ENCODE assay signal across 10 mouse cellular contexts in genomic region chrX:152352553-152353153, GRCm38 (mm10). TPM values are rescaled to one million over a fixed set of nuclear protein-coding genes. Genes with fewer than 3 reads are reported as not detected.
DNase-seq lines count a peak whose midpoint lies in the region; ATAC-seq and TF ChIP-seq lines count a peak whose summit lies in the region.
"Had no signal": no experiment of that assay in that cellular context is flagged by ENCODE, and none has a peak within 500 bp of the region (broad histone marks: within the 10 kb centered on the region; RNA-seq: fewer than 3 reads in every experiment).

No protein-coding gene starts in this region.

- TF ChIP-seq POLR2A in small intestine, adult 2 months (IDR thresholded peaks at IDR 0.05; ENCODE audit: low read depth, low read length): no peak

- peak; percentile 98 for ATAC-seq in granulocyte monocyte progenitor cell, adult 5-6 weeks (replicated peaks; ENCODE audit: poor library complexity, severe bottlenecking)

- no peak overlapping the region for H3K27ac ChIP-seq in layer of hippocampus, adult 2 months
- no peak overlapping the region for H3K27ac ChIP-seq in small intestine, adult 2 months (ENCODE audit: insufficient read depth, low read depth, low read length)
- H3K27ac ChIP-seq: embryonic facial prominence, embryonic 13.5 days had no signal

- no peaks in the 10 kb centered on the region for H3K36me3 ChIP-seq in small intestine, adult 2 months (ENCODE audit: control insufficient read depth, insufficient read depth, low read length)
- H3K36me3 ChIP-seq: embryonic facial prominence, embryonic 13.5 days had no signal

- peak; percentile 67 for TF ChIP-seq CTCF in layer of hippocampus, adult 2 months (conservative IDR thresholded peaks at IDR 0.05)
- 0 out of 2 replicates have a peak, but pooled peaks have one; percentile 12 for TF ChIP-seq CTCF in small intestine, adult 2 months (IDR thresholded peaks at IDR 0.05; ENCODE audit: extremely low read depth, insufficient read length, insufficient replicate concordance, low read depth, low read length)

- DNase-seq in layer of hippocampus, adult 2 months (ENCODE audit: low spot score in 2 of 2): peak in 1 of 2 experiments; percentile 40
- no peak for DNase-seq in layer of hippocampus, adult 9-11 months
- DNase-seq in c-Kit-negative CD71-positive TER-119-positive erythroid progenitor cells, embryonic 14.5 days (ENCODE audit: low read depth, low spot score): peak; percentile 47
- peak; percentile 52 for DNase-seq in kidney, adult 9 months
- peak; percentile 67 for DNase-seq in lung, postnatal 36 days
- DNase-seq in yolk sac, embryonic 10.5 days (ENCODE audit: low spot score): no peak

- WGBS in small intestine, adult 2 months: 16% methylated on average over 5 of the region's 5 CpGs

- H3K4me3 ChIP-seq in layer of hippocampus, adult 2 months: no peak overlapping the region
- H3K4me3 ChIP-seq in small intestine, adult 2 months (ENCODE audit: low read depth, low read length): no peak overlapping the region
- H3K4me3 ChIP-seq: embryonic facial prominence, embryonic 13.5 days; myocyte had no signal

- no peaks in the 10 kb centered on the region for H3K27me3 ChIP-seq in small intestine, adult 2 months (ENCODE audit: control insufficient read depth, insufficient read depth, low read length)

- H3K4me1 ChIP-seq in small intestine, adult 2 months (ENCODE audit: control insufficient read depth, insufficient read depth, insufficient read length, low read length): no peaks in the 10 kb centered on the region
- H3K4me1 ChIP-seq: embryonic facial prominence, embryonic 13.5 days had no signal

RNA-seq across cellular contexts. Expression of gene Tspyl2, which starts 10.4 kb away (rescaled TPM):
- 100 to 1,000 TPM; 115 to 123 TPM for total RNA-seq in layer of hippocampus, adult 2 months (2021)
- 10.9 and 11.2 TPM in 2 replicates for total RNA-seq in granulocyte monocyte progenitor cell, adult 5-6 weeks (2014; fragmentation: Nextera tagmentation)
- 19.4 and 21.4 TPM in 2 replicates for total RNA-seq in granulocyte monocyte progenitor cell, adult 5-6 weeks (2017)
- polyA plus RNA-seq in small intestine, adult 2 months (2012; rRNA removed): 3.2 and 8.2 TPM in 2 replicates

RNA-seq across cellular contexts. Expression of gene Gpr173, which starts 15.9 kb away (rescaled TPM):
- 10 to 100 TPM; 14.7 to 14.8 TPM for total RNA-seq in layer of hippocampus, adult 2 months (2021)
- total RNA-seq in granulocyte monocyte progenitor cell, adult 5-6 weeks (2014; fragmentation: Nextera tagmentation): not detected in 2 replicates
- total RNA-seq in granulocyte monocyte progenitor cell, adult 5-6 weeks (2017): not detected in 2 replicates
- polyA plus RNA-seq in small intestine, adult 2 months (2012; rRNA removed): 0.23 and 0.47 TPM in 2 replicates

RNA-seq across cellular contexts. Expression of gene Kantr, which starts 25.4 kb away (rescaled TPM):
- total RNA-seq in layer of hippocampus, adult 2 months (2021): 10 to 100 TPM; 54.8 to 58.9 TPM
- total RNA-seq in granulocyte monocyte progenitor cell, adult 5-6 weeks (2014; fragmentation: Nextera tagmentation): 17.0 and 17.1 TPM in 2 replicates
- total RNA-seq in granulocyte monocyte progenitor cell, adult 5-6 weeks (2017): 2.3 and 5.0 TPM in 2 replicates
- 0.95 and 1.4 TPM in 2 replicates for polyA plus RNA-seq in small intestine, adult 2 months (2012; rRNA removed)

Comparison
In these comparisons a context has a peak if more than half of its experiments do, and no peak if none do; other contexts are left out.
1. DNase-seq: peak in c-Kit-negative CD71-positive TER-119-positive erythroid progenitor cells, embryonic 14.5 days (single experiment), kidney, adult 9 months (single experiment) and lung, postnatal 36 days (single experiment); none in layer of hippocampus, adult 9-11 months (single experiment) and yolk sac, embryonic 10.5 days (single experiment).
2. RNA of gene Tspyl2, which starts 10.4 kb away (total RNA-seq): 115 to 123 TPM in layer of hippocampus, adult 2 months; 10.9 to 21.4 TPM in granulocyte monocyte progenitor cell, adult 5-6 weeks; every median in the first group is over 4 times any median in the second.
3. RNA of gene Gpr173, which starts 15.9 kb away (total RNA-seq): 14.7 to 14.8 TPM in layer of hippocampus, adult 2 months; not detected in granulocyte monocyte progenitor cell, adult 5-6 weeks; every median in the first group is over 10 times any median in the second.